Mouse (Mus musculus) limb, embryonic 12.5 days (tissue): ENCODE results near the gene Cd300lf. TPM values are rescaled to one million over a fixed set of nuclear protein-coding genes. Genes with fewer than 3 reads are reported as not detected.

ENCODE experiments used
- ATAC-seq: fragments of 200-750 bp; cut with Nextera tagmentation; 2 replicates; pipeline ENCODE4 v1.8.0; 2017; ENCODE audit warnings: low read depth, moderate TSS enrichment; ENCODE audit not compliant: insufficient number of reproducible peaks, insufficient read depth, low FRiP score, low TSS enrichment
- H3K27ac ChIP-seq: fragments of 300-500 bp; sonication (generic); 2 replicates; pipeline ENCODE4 v1.5.1; 2016; ENCODE audit warnings: mild to moderate bottlenecking, moderate library complexity
- H3K27me3 ChIP-seq: fragments of 300-500 bp; sonication (generic); 2 replicates; pipeline ENCODE4 v1.6.1; 2016; ENCODE audit warnings: mild to moderate bottlenecking, moderate library complexity
- H3K36me3 ChIP-seq: fragments of 300-500 bp; sonication (generic); 2 replicates; pipeline ENCODE4 v1.6.1; 2016; ENCODE audit warnings: mild to moderate bottlenecking, moderate library complexity
- H3K4me1 ChIP-seq: fragments of 300-500 bp; sonication (generic); replicated peaks from 2 replicates; pipeline ENCODE4 v1.6.1; 2016
- H3K4me2 ChIP-seq: fragments of 300-500 bp; sonication (generic); 2 replicates; pipeline ENCODE4 v1.6.1; 2016; ENCODE audit warnings: mild to moderate bottlenecking, moderate library complexity
- H3K4me3 ChIP-seq: fragments of 300-500 bp; sonication (generic); replicated peaks from 2 replicates; pipeline ENCODE4 v1.5.1; 2016; ENCODE audit warnings: mild to moderate bottlenecking
- H3K9ac ChIP-seq: fragments of 300-500 bp; sonication (generic); replicated peaks from 2 replicates; pipeline ENCODE4 v1.6.1; 2016; ENCODE audit warnings: mild to moderate bottlenecking, moderate library complexity
- H3K9me3 ChIP-seq: fragments of 300-500 bp; sonication (generic); 2 replicates; pipeline ENCODE4 v1.6.1; 2016; ENCODE audit warnings: mild to moderate bottlenecking, moderate library complexity
- WGBS: fragments of 180-500 bp; shearing (Covaris S2); methylation state at CpG from one replicate; pipeline ENCODE4 v1.1.7; 2016; 5-methylcytosine and 5-hydroxymethylcytosine counted together
- polyA plus RNA-seq: library from polyadenylated mRNA; unstranded; fragments of >200 nt; fragmentation: Nextera tagmentation; extraction: Ambion mirVana; gene quantifications from 2 replicates; pipeline ENCODE4 v1.2.1, GENCODE M21; 2016

Gene Cd300lf
- polyA plus RNA-seq, 1 experiment from 2014 or later, result 0.26 TPM

- Histone ChIP-seq H3K36me3 (no peaks in the 10 kb centered on the region), H3K4me1 (peaks cover 42% of the 10 kb centered on the region), H3K4me3 (no peak overlapping the region), H3K9ac (no peak overlapping the region), H3K4me2 (no peak overlapping the region), H3K9me3 (no peaks in the 10 kb centered on the region), H3K27me3 (peaks cover 54% of the 10 kb centered on the region), H3K27ac (no peak overlapping the region)
- no peak for ATAC-seq
- 48% methylated on average over 11 of the region's 11 CpGs for WGBS
Measured at GRCm38 (mm10) chr11:115160016-115160797, 26.4 kb upstream of the Cd300lf start.

GRCm38 (mm10) chr11:115157933-115158719, 24.3 kb upstream of the Cd300lf start:
- H3K27me3 ChIP-seq, result peaks cover 54% of the 10 kb centered on the region
- no peak for ATAC-seq
- peak overlapping the region; percentile 11; the same call in 1 of the 2 replicates for H3K4me2 ChIP-seq
- 0 out of 2 replicates have a peak overlapping the region, but pooled peaks have one; percentile 20 for H3K27ac ChIP-seq
- H3K4me1 ChIP-seq, result peaks cover 38% of the 10 kb centered on the region
- H3K9ac ChIP-seq, result peak overlapping the region; percentile 23; the same call in 1 of the 2 replicates
- 28% methylated on average over 12 of the region's 12 CpGs for WGBS
- no peaks in the 10 kb centered on the region for H3K36me3 ChIP-seq
- no peak overlapping the region for H3K4me3 ChIP-seq
- H3K9me3 ChIP-seq, result no peaks in the 10 kb centered on the region

GRCm38 (mm10) chr11:115155053-115155634, 21.4 kb upstream of the Cd300lf start:
- Histone ChIP-seq H3K4me3 (no peak overlapping the region), H3K9me3 (no peaks in the 10 kb centered on the region), H3K9ac (no peak overlapping the region), H3K27me3 (peaks cover 52% of the 10 kb centered on the region), H3K27ac (no peak overlapping the region), H3K4me1 (peaks cover 46% of the 10 kb centered on the region), H3K4me2 (no peak overlapping the region), H3K36me3 (no peaks in the 10 kb centered on the region)
- 0% methylated on average over 5 of the region's 5 CpGs for WGBS
- ATAC-seq, result no peak

- WGBS, result 2% methylated on average over 35 of the region's 35 CpGs
- ATAC-seq, result peak; percentile 23; the same call in 1 of the 2 replicates
Measured at GRCm38 (mm10) chr11:115153699-115154292, 20.0 kb upstream of the Cd300lf start.

GRCm38 (mm10) chr11:115153088-115153487, 19.3 kb upstream of the Cd300lf start:
- Histone ChIP-seq H3K4me2 (peak overlapping the region; percentile 53), H3K27ac (no peak overlapping the region), H3K9me3 (peaks cover 4% of the 10 kb centered on the region; the same call in 1 of the 2 replicates), H3K9ac (no peak overlapping the region), H3K27me3 (peaks cover 52% of the 10 kb centered on the region), H3K4me1 (peaks cover 41% of the 10 kb centered on the region), H3K36me3 (no peaks in the 10 kb centered on the region), H3K4me3 (no peak overlapping the region)
- no peak for ATAC-seq
- 69% methylated on average over 9 of the region's 9 CpGs for WGBS

More at GRCm38 (mm10) chr11:115153699-115154292, 20.0 kb upstream of the Cd300lf start:
- Histone ChIP-seq H3K9ac (peak overlapping the region; percentile 42), H3K9me3 (peaks cover 4% of the 10 kb centered on the region; the same call in 1 of the 2 replicates), H3K4me3 (peak overlapping the region; percentile 40), H3K27ac (no peak overlapping the region), H3K4me1 (peaks cover 46% of the 10 kb centered on the region), H3K36me3 (no peaks in the 10 kb centered on the region), H3K4me2 (peak overlapping the region; percentile 53), H3K27me3 (peaks cover 52% of the 10 kb centered on the region)

- H3K9ac ChIP-seq, result peak overlapping the region; percentile 52; the same call in 1 of the 2 replicates
- H3K9me3 ChIP-seq, result peaks cover 4% of the 10 kb centered on the region; the same call in 1 of the 2 replicates
- H3K4me1 ChIP-seq, result peaks cover 35% of the 10 kb centered on the region
- peak overlapping the region; percentile 38 for H3K4me3 ChIP-seq
- peak overlapping the region; percentile 59 for H3K4me2 ChIP-seq
- no peak overlapping the region for H3K27ac ChIP-seq
- WGBS, result 6% methylated on average over 15 of the region's 15 CpGs
- peaks cover 47% of the 10 kb centered on the region for H3K27me3 ChIP-seq
- no peaks in the 10 kb centered on the region for H3K36me3 ChIP-seq
- no peak for ATAC-seq
Measured at GRCm38 (mm10) chr11:115151755-115152429, 18.1 kb upstream of the Cd300lf start.

- peaks cover 4% of the 10 kb centered on the region; the same call in 1 of the 2 replicates for H3K9me3 ChIP-seq
- no peak for ATAC-seq
- H3K27me3 ChIP-seq, result peaks cover 36% of the 10 kb centered on the region
- peaks cover 35% of the 10 kb centered on the region for H3K4me1 ChIP-seq
- 42% methylated on average over 6 of the region's 6 CpGs for WGBS
- H3K36me3 ChIP-seq, result no peaks in the 10 kb centered on the region
- no peak overlapping the region for H3K4me3 ChIP-seq
- no peak overlapping the region for H3K9ac ChIP-seq
- 0 out of 2 replicates have a peak overlapping the region, but pooled peaks have one; percentile 59 for H3K4me2 ChIP-seq
- H3K27ac ChIP-seq, result no peak overlapping the region
Measured at GRCm38 (mm10) chr11:115150741-115151254, 17.0 kb upstream of the Cd300lf start.

GRCm38 (mm10) chr11:115147813-115148212, 14.0 kb upstream of the Cd300lf start:
- Histone ChIP-seq H3K4me2 (no peak overlapping the region), H3K27me3 (peaks cover 6% of the 10 kb centered on the region; the same call in 1 of the 2 replicates)
- 72% methylated on average over 4 of the region's 4 CpGs for WGBS

GRCm38 (mm10) chr11:115141970-115142369, 8.2 kb upstream of the Cd300lf start:
- no peak overlapping the region for H3K4me2 ChIP-seq
- H3K36me3 ChIP-seq, result no peaks in the 10 kb centered on the region
- H3K4me1 ChIP-seq, result no peaks in the 10 kb centered on the region
- ATAC-seq, result no peak
- H3K4me3 ChIP-seq, result no peak overlapping the region
- 85% methylated on average over 2 of the region's 2 CpGs for WGBS
- no peaks in the 10 kb centered on the region for H3K9me3 ChIP-seq
- H3K9ac ChIP-seq, result no peak overlapping the region
- no peaks in the 10 kb centered on the region for H3K27me3 ChIP-seq
- no peak overlapping the region for H3K27ac ChIP-seq

More at GRCm38 (mm10) chr11:115147813-115148212, 14.0 kb upstream of the Cd300lf start:
- Histone ChIP-seq H3K4me1 (peaks cover 16% of the 10 kb centered on the region; the same call in 1 of the 2 replicates), H3K9ac (no peak overlapping the region), H3K9me3 (peaks cover 4% of the 10 kb centered on the region; the same call in 1 of the 2 replicates), H3K4me3 (no peak overlapping the region), H3K36me3 (no peaks in the 10 kb centered on the region), H3K27ac (no peak overlapping the region)
- ATAC-seq, result no peak
